Mouse (Mus musculus) lung, adult 2 months (tissue): ENCODE results near the gene Fam71b. TPM values are rescaled to one million over a fixed set of nuclear protein-coding genes. Genes with fewer than 3 reads are reported as not detected.

Experiments used
- DNase-seq: peaks from one replicate; pipeline ENCODE4 v3.0.0; 2022
- H3K4me1 ChIP-seq: fragments of 200-500 bp; 2 replicates; pipeline ENCODE4 v1.6.1; 2011; ENCODE audit warnings: low read length; ENCODE audit not compliant: control insufficient read depth, insufficient read depth
- H3K4me3 ChIP-seq: fragments of 200-500 bp; replicated peaks from 2 replicates; pipeline ENCODE3; 2011; ENCODE audit warnings: low read depth, mild to moderate bottlenecking, control low read depth, low read length; ENCODE audit errors: extremely low read depth
- CTCF ChIP-seq: fragments of 200-500 bp; IDR thresholded peaks from 2 replicates; pipeline ENCODE4 v1.5.1; 2011; ENCODE audit warnings: mild to moderate bottlenecking, low read length, control low read depth; ENCODE audit not compliant: insufficient read depth
- POLR2A ChIP-seq: fragments of 200-500 bp; IDR thresholded peaks from 2 replicates; pipeline ENCODE4 v1.6.1; 2011; ENCODE audit warnings: low read depth, mild to moderate bottlenecking, control low read depth, low read length, borderline replicate concordance; ENCODE audit errors: extremely low read depth
- WGBS: fragments of 180-500 bp; shearing (Covaris S2); methylation state at CpG from one replicate; pipeline ENCODE4 v1.1.7; 2018; 5-methylcytosine and 5-hydroxymethylcytosine counted together
- polyA plus RNA-seq: library from polyadenylated mRNA; depleted of rRNA; stranded (reverse); fragments of >200 nt; gene quantifications from 2 replicates; pipeline ENCODE4 v1.2.3, GENCODE M21; 2012; rRNA removed

Gene Fam71b
- polyA plus RNA-seq: 0.14 and 0.41 TPM in 2 replicates

DNA sequence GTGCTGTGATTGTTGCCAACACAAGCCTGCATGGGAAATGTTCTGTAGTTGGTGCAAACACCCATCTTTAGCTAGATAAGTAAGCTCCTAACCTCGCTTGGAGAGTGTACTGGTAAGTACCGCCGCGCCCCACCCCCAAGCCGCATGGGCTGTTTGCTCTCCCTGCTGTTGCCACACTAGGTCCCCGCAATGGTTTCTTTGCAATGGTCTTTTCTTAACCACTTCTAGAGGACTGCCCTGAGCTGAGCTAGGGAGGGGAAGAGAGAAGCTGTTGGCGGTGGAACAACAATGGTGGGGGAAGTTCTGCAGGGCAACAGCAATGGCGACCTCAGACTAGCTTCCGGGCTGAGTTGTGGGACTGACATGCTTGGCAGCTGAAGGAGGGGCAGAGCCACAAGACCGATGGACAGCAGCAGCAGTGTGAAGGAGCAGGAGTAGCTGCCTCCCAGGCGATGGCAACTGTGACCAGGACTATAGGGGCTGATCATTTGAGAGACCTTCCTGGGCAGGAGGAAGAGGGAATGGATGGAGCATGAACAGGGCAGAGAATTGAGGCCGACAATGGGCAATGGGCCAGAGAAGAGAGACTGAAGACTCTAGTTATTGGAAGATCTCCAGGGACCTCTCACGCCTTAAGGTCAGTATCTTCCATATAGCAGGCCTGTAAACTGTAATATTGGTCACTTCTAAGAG, at the start of gene Fam71b:
TSS of gene Fam71b (plus strand) at position 393 of the 693 bp plus-strand sequence.
- DNase-seq: no peak
- no peak for TF ChIP-seq CTCF
- no peak for TF ChIP-seq POLR2A
- H3K4me1 ChIP-seq: no peaks in the 10 kb centered on the region
- no peak within 1 kb of the TSS for H3K4me3 ChIP-seq
- 54% methylated on average over 13 of the region's 13 CpGs for WGBS

DNA sequence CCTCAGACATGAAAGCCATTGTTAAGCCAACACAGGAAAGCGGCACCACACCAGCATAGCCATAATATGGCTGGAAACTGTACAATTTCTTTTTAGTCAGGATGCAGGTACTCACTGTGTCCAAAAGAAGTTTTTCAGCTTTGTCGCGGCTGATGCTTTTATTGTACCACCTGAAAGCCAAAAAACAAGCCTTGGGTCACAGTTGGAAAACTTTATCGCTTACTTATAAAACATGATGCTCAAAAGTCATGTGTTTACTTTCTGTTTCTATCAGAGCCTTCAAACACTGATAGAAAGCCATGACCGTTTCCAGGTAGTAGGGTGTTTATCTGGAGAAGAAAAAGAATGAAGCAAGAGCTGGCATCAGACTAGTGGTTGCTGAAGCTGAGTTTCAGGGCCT, 48.6 kb upstream of the Fam71b start:
- WGBS: 60% methylated on average over 5 of the region's 5 CpGs
- no peak for DNase-seq

DNA sequence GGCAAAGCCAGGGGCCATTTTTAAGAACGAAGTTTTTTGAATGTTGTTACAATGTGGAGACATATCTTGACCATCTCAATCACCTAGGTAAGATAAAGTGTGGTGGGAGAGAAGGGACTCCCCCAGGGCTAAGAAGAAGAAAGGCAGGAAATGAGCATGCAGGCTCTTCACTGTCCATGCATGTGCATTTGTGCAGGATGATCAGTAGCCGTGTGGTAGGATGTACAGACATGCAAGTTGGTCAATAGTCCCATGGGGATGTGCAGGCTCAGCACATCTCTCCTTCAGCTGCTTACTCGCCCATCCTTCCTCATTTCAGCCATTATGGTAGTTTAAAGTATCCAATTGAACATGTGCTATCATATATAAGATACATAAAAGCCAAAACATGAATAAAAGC, 47.9 kb upstream of the Fam71b start:
- no peak for DNase-seq
- Histone ChIP-seq H3K4me3 (no peak overlapping the region), H3K4me1 (no peaks in the 10 kb centered on the region)
- 62% methylated on average over 3 of the region's 3 CpGs for WGBS
- TF ChIP-seq CTCF: no peak
- no peak for TF ChIP-seq POLR2A

More for the DNA sequence above, 48.6 kb upstream of the Fam71b start:
- Histone ChIP-seq H3K4me3 (no peak overlapping the region), H3K4me1 (no peaks in the 10 kb centered on the region)
- TF ChIP-seq CTCF (no peak), POLR2A (no peak)

- no peak overlapping the region for H3K4me3 ChIP-seq
- no peak for DNase-seq
These were observed 46.5 kb upstream of the Fam71b start for GRCm38 (mm10) chr11:46349681-46350410.

GRCm38 (mm10) chr11:46358369-46358768, 38.0 kb upstream of the Fam71b start:
- 48% methylated on average over 1 of the region's 1 CpGs for WGBS
- TF ChIP-seq POLR2A (no peak), CTCF (no peak)
- H3K4me3 ChIP-seq: no peak overlapping the region

More at GRCm38 (mm10) chr11:46349681-46350410, 46.5 kb upstream of the Fam71b start:
- TF ChIP-seq POLR2A (no peak), CTCF (no peak)
- no peaks in the 10 kb centered on the region for H3K4me1 ChIP-seq
- 44% methylated on average over 2 of the region's 2 CpGs for WGBS

GRCm38 (mm10) chr11:46360991-46361665, 35.2 kb upstream of the Fam71b start:
- H3K4me1 ChIP-seq: no peaks in the 10 kb centered on the region
- no peak overlapping the region for H3K4me3 ChIP-seq
- TF ChIP-seq POLR2A: no peak
- TF ChIP-seq CTCF: no peak
- WGBS: 69% methylated on average over 2 of the region's 2 CpGs
- DNase-seq: no peak

More at GRCm38 (mm10) chr11:46358369-46358768, 38.0 kb upstream of the Fam71b start:
- DNase-seq: no peak
- no peaks in the 10 kb centered on the region for H3K4me1 ChIP-seq

- TF ChIP-seq POLR2A: no peak
- no peak for TF ChIP-seq CTCF
- WGBS: 79% methylated on average over 18 of the region's 18 CpGs
- Histone ChIP-seq H3K4me1 (no peaks in the 10 kb centered on the region), H3K4me3 (no peak overlapping the region)
- no peak for DNase-seq
These were observed 34.0 kb upstream of the Fam71b start for GRCm38 (mm10) chr11:46362061-46363022.

GRCm38 (mm10) chr11:46363864-46364263, 32.5 kb upstream of the Fam71b start:
- Histone ChIP-seq H3K4me1 (no peaks in the 10 kb centered on the region), H3K4me3 (no peak overlapping the region)
- 92% methylated on average over 9 of the region's 9 CpGs for WGBS
- no peak for TF ChIP-seq POLR2A
- TF ChIP-seq CTCF: no peak
- no peak for DNase-seq

DNA sequence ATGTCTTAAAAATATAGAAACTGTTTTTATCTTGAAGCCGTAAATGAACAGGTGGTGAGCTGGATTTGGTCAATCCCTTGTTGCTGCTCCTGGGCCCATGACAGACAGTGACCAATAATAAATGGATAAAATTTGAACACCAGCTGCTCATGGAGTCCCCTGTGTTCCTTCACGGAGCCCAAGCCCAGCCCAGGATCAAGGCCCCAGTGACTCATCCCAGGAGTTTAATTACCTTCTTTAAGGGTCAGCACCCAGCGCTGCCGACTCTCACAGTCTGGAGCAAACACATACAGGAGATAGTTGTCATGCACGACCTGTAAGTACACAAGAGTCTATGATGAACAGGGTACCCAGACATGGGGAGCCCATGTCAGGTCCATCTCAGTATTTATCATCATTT, 30.6 kb upstream of the Fam71b start:
- H3K4me3 ChIP-seq: no peak overlapping the region
- TF ChIP-seq CTCF (no peak), POLR2A (no peak)
- DNase-seq: no peak
- H3K4me1 ChIP-seq: no peaks in the 10 kb centered on the region
- 78% methylated on average over 5 of the region's 5 CpGs for WGBS
